Mouse (Mus musculus): Measurements from ENCODE around the gene Zbtb45. TPM values are rescaled to one million over a fixed set of nuclear protein-coding genes. Genes with fewer than 3 reads are reported as not detected.
A peak's percentile ranks its signal among the peaks of the same experiment; 100 is the strongest.

Gene Zbtb45
- polyA plus RNA-seq, 1 experiment from 2014 or later, result 22.6 TPM

DNA sequence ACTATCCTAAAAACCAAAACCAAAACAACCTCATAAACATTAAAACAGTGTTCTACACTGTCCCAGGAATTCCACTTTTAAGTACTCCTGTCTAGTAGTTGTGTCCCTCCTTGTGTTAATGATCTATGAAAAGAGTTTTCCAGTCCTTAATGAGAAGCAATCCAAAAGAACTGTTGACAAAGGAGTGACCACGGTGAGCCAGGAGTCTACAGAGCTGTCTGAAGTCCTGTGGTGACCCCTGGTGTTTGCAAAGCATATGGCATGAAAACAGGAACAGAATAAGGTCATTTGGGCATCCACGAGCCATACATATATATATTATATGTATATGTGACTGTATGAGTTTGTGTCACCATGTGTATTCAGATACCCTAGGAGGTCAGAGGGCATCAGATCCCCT, 36.2 kb upstream of the Zbtb45 start:
- peak; percentile 79 for DNase-seq (ENCODE audit: low spot score)
- ATAC-seq (replicated peaks; ENCODE audit: insufficient number of reproducible peaks, low FRiP score, low TSS enrichment, low read depth), result peak; percentile 36; the same call in 1 of the 2 replicates

DNA sequence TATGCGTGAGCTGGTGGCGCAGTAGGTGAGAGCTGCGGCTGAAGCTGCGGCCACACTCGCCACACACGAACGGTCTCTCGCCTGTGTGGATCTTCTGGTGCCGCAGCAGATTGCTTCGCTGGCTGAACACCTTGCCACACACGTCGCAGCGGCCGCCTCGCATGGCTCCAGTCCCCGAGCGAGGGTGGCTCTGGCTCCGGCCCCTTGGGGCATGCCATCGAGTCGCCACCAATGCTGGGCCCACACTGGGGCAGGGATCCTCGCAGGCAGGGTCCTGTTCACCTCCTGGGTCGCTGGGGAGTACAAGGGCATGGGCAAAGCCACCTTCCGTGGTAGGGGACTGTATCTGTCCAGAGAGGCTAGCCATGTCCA, 34.4 kb upstream of the Zbtb45 start:
- H3K27me3 ChIP-seq (ENCODE audit: control insufficient read depth, insufficient read depth, low read length), result peaks cover 31% of the 10 kb centered on the region
- peak overlapping the region; percentile 47 for H3K4me3 ChIP-seq (ENCODE audit: low read depth, low read length)
- H3K27ac ChIP-seq (replicated peaks; ENCODE audit: low read depth, low read length), result no peak overlapping the region
- 4% methylated on average over 23 of the region's 23 CpGs for WGBS
- H3K4me1 ChIP-seq (ENCODE audit: control insufficient read depth, insufficient read depth, low read length), result peaks cover 4% of the 10 kb centered on the region; the same call in 1 of the 2 replicates
- no peaks in the 10 kb centered on the region; the same call in 1 of the 2 replicates for H3K9me3 ChIP-seq (replicated peaks; ENCODE audit: control insufficient read depth, low read length)
- no peaks in the 10 kb centered on the region for H3K36me3 ChIP-seq (replicated peaks; ENCODE audit: control insufficient read depth, insufficient read depth, low read depth, low read length)
- peak overlapping the region; percentile 74 for H3K9ac ChIP-seq (replicated peaks; ENCODE audit: low read length)
- ATAC-seq (replicated peaks; ENCODE audit: insufficient number of reproducible peaks, low FRiP score, low TSS enrichment, low read depth), result peak; percentile 7; the same call in 1 of the 2 replicates
- peak overlapping the region; percentile 94 for H3K4me2 ChIP-seq (ENCODE audit: low read depth, low read length)
- DNase-seq (ENCODE audit: low spot score), result no peak

More for the DNA sequence above, 36.2 kb upstream of the Zbtb45 start:
- H3K4me1 ChIP-seq (ENCODE audit: control insufficient read depth, insufficient read depth, low read length), result peaks cover 4% of the 10 kb centered on the region; the same call in 1 of the 2 replicates
- no peak overlapping the region for H3K27ac ChIP-seq (replicated peaks; ENCODE audit: low read depth, low read length)
- WGBS, result 15% methylated on average over 2 of the region's 2 CpGs
- no peak overlapping the region for H3K4me2 ChIP-seq (ENCODE audit: low read depth, low read length)
- H3K9ac ChIP-seq (replicated peaks; ENCODE audit: low read length), result no peak overlapping the region
- H3K4me3 ChIP-seq (ENCODE audit: low read depth, low read length), result no peak overlapping the region
- no peaks in the 10 kb centered on the region for H3K36me3 ChIP-seq (replicated peaks; ENCODE audit: control insufficient read depth, insufficient read depth, low read depth, low read length)
- no peaks in the 10 kb centered on the region; the same call in 1 of the 2 replicates for H3K9me3 ChIP-seq (replicated peaks; ENCODE audit: control insufficient read depth, low read length)
- H3K27me3 ChIP-seq (ENCODE audit: control insufficient read depth, insufficient read depth, low read length), result peaks cover 31% of the 10 kb centered on the region

DNA sequence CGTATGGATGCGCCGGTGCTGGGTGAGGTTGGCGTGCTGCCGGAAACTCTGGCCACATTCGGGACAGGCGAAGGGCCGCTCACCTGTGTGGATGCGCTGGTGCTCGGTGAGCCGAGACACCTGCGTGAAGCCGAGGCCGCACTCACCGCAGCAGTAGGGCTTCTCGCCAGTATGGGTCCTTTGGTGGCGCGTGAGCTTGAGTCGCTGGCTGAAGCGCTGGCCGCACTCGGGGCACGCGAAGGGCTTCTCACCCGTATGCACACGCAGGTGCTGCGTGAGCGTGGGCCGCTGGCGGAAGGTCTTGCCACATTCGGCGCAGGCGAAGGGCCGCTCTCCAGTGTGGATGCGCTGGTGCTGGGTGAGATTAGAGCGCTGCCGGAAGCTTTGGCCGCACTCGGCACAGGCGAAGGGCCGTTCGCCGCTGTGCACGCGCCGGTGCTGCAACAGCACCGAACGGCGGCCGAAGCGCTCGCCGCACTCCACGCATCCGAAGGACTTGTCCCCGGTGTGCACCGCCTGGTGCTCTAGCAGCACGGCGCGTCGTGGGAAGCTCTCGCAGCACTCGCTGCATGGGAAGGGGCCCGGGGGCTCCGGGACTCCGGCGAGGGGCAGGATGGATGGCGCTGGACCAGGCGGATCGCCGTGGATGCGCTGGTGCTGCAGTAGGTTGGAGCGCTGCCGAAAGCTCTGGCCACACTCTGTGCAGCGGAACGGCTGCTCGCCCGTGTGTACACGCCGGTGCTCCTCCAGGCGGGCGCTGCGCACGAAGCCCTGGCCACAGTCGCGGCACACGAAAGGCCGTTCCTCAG, 33.8 kb upstream of the Zbtb45 start:
- H3K9me3 ChIP-seq (replicated peaks; ENCODE audit: control insufficient read depth, low read length), result no peaks in the 10 kb centered on the region; the same call in 1 of the 2 replicates
- H3K36me3 ChIP-seq (replicated peaks; ENCODE audit: control insufficient read depth, insufficient read depth, low read depth, low read length), result no peaks in the 10 kb centered on the region
- H3K4me1 ChIP-seq (ENCODE audit: control insufficient read depth, insufficient read depth, low read length), result peaks cover 7% of the 10 kb centered on the region
- 3% methylated on average over 86 of the region's 88 CpGs for WGBS
- peaks cover 31% of the 10 kb centered on the region for H3K27me3 ChIP-seq (ENCODE audit: control insufficient read depth, insufficient read depth, low read length)
- no peak overlapping the region for H3K27ac ChIP-seq (replicated peaks; ENCODE audit: low read depth, low read length)
- ATAC-seq (replicated peaks; ENCODE audit: insufficient number of reproducible peaks, low FRiP score, low TSS enrichment, low read depth), result peak; percentile 40
- peak overlapping the region; percentile 74 for H3K9ac ChIP-seq (replicated peaks; ENCODE audit: low read length)
- DNase-seq (ENCODE audit: low spot score), result peak; percentile 50
- H3K4me3 ChIP-seq (ENCODE audit: low read depth, low read length), result peak overlapping the region; percentile 47
- peak overlapping the region; percentile 94 for H3K4me2 ChIP-seq (ENCODE audit: low read depth, low read length)

DNA sequence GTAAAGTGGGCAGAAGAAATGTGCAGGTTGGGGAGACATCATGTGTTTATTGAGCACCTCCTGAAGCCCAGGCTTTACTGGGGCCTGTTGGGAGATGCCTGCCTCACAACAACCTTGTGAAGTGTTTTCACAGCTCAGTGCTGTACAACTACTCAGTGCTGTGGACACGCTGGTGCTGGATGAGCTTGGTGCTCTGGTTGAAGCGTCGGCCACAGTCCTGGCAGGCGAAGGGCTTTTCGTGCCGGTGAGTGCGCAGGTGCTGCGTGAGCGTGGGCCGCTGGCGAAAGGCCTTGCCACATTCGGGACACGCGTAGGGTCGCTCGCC, 33.2 kb upstream of the Zbtb45 start:
- ATAC-seq (replicated peaks; ENCODE audit: insufficient number of reproducible peaks, low FRiP score, low TSS enrichment, low read depth) (no peak), DNase-seq (ENCODE audit: low spot score) (no peak)
- WGBS, result 34% methylated on average over 16 of the region's 16 CpGs
- Histone ChIP-seq H3K27ac (replicated peaks; ENCODE audit: low read depth, low read length) (no peak overlapping the region), H3K9ac (replicated peaks; ENCODE audit: low read length) (no peak overlapping the region), H3K4me2 (ENCODE audit: low read depth, low read length) (peak overlapping the region; percentile 94; the same call in 1 of the 2 replicates), H3K27me3 (ENCODE audit: control insufficient read depth, insufficient read depth, low read length) (peaks cover 31% of the 10 kb centered on the region), H3K4me1 (ENCODE audit: control insufficient read depth, insufficient read depth, low read length) (peaks cover 7% of the 10 kb centered on the region), H3K4me3 (ENCODE audit: low read depth, low read length) (peak overlapping the region; percentile 47; the same call in 1 of the 2 replicates), H3K9me3 (replicated peaks; ENCODE audit: control insufficient read depth, low read length) (no peaks in the 10 kb centered on the region; the same call in 1 of the 2 replicates), H3K36me3 (replicated peaks; ENCODE audit: control insufficient read depth, insufficient read depth, low read depth, low read length) (no peaks in the 10 kb centered on the region)

DNA sequence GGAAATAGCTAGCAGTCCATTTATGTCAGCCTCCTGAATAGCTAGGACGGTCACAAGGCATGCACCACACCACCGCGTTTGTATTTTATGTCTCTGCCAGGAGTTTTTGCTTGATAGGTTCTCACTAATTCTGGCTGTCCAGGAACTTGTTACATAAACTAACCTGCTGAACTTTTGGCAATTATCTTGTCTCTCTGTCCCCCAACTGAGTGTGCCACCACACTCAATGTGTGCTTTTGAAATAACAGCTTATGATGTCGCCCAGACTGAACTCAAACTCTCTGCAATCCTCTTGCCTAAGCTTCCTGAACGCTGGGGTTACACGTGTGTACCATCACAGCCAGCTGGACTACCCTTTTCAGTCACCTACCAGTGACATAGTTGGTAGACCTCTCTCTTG, 32.7 kb upstream of the Zbtb45 start:
- peaks cover 31% of the 10 kb centered on the region for H3K27me3 ChIP-seq (ENCODE audit: control insufficient read depth, insufficient read depth, low read length)
- no peak overlapping the region for H3K4me3 ChIP-seq (ENCODE audit: low read depth, low read length)

DNA sequence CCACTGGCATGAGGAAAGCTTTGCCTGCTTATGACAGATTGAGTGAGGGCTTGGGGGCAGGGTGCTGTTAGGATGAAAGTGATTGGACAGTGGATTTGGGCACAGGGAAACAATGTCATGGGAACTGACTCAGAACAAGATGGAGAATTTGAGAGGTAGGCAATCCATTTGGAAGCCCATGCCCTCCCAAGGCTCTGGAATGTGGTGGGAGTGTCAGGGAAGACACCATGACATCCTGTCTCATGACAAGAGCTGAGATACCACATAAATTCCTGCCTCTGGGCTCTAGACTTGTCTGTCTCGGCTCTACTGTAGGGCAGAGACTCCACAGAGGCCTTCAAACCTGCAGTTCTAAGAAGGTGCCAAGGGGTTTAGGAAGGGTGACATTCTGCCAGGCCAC, 31.4 kb upstream of the Zbtb45 start:
- DNase-seq (ENCODE audit: low spot score) (no peak), ATAC-seq (replicated peaks; ENCODE audit: insufficient number of reproducible peaks, low FRiP score, low TSS enrichment, low read depth) (no peak)
- Histone ChIP-seq H3K9me3 (replicated peaks; ENCODE audit: control insufficient read depth, low read length) (no peaks in the 10 kb centered on the region; the same call in 1 of the 2 replicates), H3K4me1 (ENCODE audit: control insufficient read depth, insufficient read depth, low read length) (peaks cover 7% of the 10 kb centered on the region), H3K27me3 (ENCODE audit: control insufficient read depth, insufficient read depth, low read length) (peaks cover 31% of the 10 kb centered on the region), H3K36me3 (replicated peaks; ENCODE audit: control insufficient read depth, insufficient read depth, low read depth, low read length) (no peaks in the 10 kb centered on the region), H3K27ac (replicated peaks; ENCODE audit: low read depth, low read length) (no peak overlapping the region), H3K4me2 (ENCODE audit: low read depth, low read length) (no peak overlapping the region), H3K4me3 (ENCODE audit: low read depth, low read length) (no peak overlapping the region), H3K9ac (replicated peaks; ENCODE audit: low read length) (no peak overlapping the region)
- WGBS, result 67% methylated on average over 1 of the region's 1 CpGs

More for the DNA sequence above, 32.7 kb upstream of the Zbtb45 start:
- H3K9me3 ChIP-seq (replicated peaks; ENCODE audit: control insufficient read depth, low read length), result no peaks in the 10 kb centered on the region; the same call in 1 of the 2 replicates
- H3K9ac ChIP-seq (replicated peaks; ENCODE audit: low read length), result no peak overlapping the region
- no peaks in the 10 kb centered on the region for H3K36me3 ChIP-seq (replicated peaks; ENCODE audit: control insufficient read depth, insufficient read depth, low read depth, low read length)
- DNase-seq (ENCODE audit: low spot score) (no peak), ATAC-seq (replicated peaks; ENCODE audit: insufficient number of reproducible peaks, low FRiP score, low TSS enrichment, low read depth) (no peak)
- 74% methylated on average over 6 of the region's 6 CpGs for WGBS
- no peak overlapping the region for H3K27ac ChIP-seq (replicated peaks; ENCODE audit: low read depth, low read length)
- no peak overlapping the region for H3K4me2 ChIP-seq (ENCODE audit: low read depth, low read length)
- peaks cover 7% of the 10 kb centered on the region for H3K4me1 ChIP-seq (ENCODE audit: control insufficient read depth, insufficient read depth, low read length)

DNA sequence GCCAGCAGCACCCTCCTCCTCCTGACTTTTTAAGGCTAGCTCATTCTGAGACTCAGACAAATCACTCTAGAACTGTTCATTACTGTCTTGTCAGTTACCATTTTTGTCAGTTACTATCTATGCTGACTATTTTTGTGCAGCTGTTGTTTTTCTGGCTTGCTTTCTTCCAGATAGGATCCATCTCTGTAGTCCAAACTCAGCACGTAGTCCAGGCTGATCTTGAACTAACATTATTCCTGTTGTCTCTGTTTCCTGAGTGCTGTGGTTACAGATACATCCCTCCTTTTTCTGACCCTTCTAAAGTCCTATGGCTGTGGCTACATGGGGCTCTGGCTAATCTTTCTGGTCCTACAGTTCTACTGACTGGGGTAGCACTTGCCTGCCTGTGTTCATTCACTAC, 29.3 kb upstream of the Zbtb45 start:
- DNase-seq (ENCODE audit: low spot score) (no peak), ATAC-seq (replicated peaks; ENCODE audit: insufficient number of reproducible peaks, low FRiP score, low TSS enrichment, low read depth) (no peak)
- Histone ChIP-seq H3K9me3 (replicated peaks; ENCODE audit: control insufficient read depth, low read length) (no peaks in the 10 kb centered on the region; the same call in 1 of the 2 replicates), H3K4me3 (ENCODE audit: low read depth, low read length) (no peak overlapping the region; the same call in 1 of the 2 replicates), H3K36me3 (replicated peaks; ENCODE audit: control insufficient read depth, insufficient read depth, low read depth, low read length) (0 out of 2 replicates have a peak, but pooled peaks cover 3% of the 10 kb centered on the region), H3K27ac (replicated peaks; ENCODE audit: low read depth, low read length) (no peak overlapping the region), H3K4me2 (ENCODE audit: low read depth, low read length) (no peak overlapping the region), H3K4me1 (ENCODE audit: control insufficient read depth, insufficient read depth, low read length) (peaks cover 4% of the 10 kb centered on the region), H3K9ac (replicated peaks; ENCODE audit: low read length) (peak overlapping the region; percentile 97), H3K27me3 (ENCODE audit: control insufficient read depth, insufficient read depth, low read length) (peaks cover 23% of the 10 kb centered on the region)
- 95% methylated on average over 1 of the region's 1 CpGs for WGBS

DNA sequence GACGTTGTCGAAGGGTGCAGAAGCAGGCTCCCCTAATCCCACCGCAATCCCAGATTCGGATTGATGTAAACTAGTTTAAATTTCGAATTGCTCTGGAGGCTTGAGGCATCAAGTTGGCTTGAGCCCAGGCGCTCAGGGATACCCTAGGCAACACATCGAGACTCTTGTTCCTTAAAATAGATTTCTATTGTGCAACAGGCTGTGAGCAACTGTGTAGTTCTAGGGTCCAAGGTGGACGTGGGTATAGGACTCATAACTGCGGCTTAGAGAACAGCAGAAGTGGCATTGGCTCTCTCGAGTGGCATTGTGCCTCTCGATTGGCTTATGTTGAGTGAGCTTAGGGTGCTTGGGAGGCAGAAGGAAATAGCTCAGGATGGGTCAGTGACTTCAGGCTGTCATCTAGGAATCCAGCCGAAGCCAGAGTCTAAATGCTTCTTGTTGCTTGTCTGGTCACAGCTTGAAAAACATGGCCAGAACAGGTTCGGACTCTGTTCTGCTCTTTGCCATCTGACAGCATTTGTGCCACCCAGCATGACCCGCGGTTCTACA, 28.9 kb upstream of the Zbtb45 start:
- ATAC-seq (replicated peaks; ENCODE audit: insufficient number of reproducible peaks, low FRiP score, low TSS enrichment, low read depth) (no peak), DNase-seq (ENCODE audit: low spot score) (no peak)
- Histone ChIP-seq H3K9ac (replicated peaks; ENCODE audit: low read length) (peak overlapping the region; percentile 97), H3K4me2 (ENCODE audit: low read depth, low read length) (peak overlapping the region; percentile 67), H3K27ac (replicated peaks; ENCODE audit: low read depth, low read length) (peak overlapping the region; percentile 97), H3K27me3 (ENCODE audit: control insufficient read depth, insufficient read depth, low read length) (peaks cover 18% of the 10 kb centered on the region), H3K4me3 (ENCODE audit: low read depth, low read length) (peak overlapping the region; percentile 79), H3K4me1 (ENCODE audit: control insufficient read depth, insufficient read depth, low read length) (peaks cover 3% of the 10 kb centered on the region), H3K36me3 (replicated peaks; ENCODE audit: control insufficient read depth, insufficient read depth, low read depth, low read length) (0 out of 2 replicates have a peak, but pooled peaks cover 3% of the 10 kb centered on the region), H3K9me3 (replicated peaks; ENCODE audit: control insufficient read depth, low read length) (no peaks in the 10 kb centered on the region; the same call in 1 of the 2 replicates)
- WGBS, result 31% methylated on average over 15 of the region's 15 CpGs

Data from embryonic facial prominence, embryonic 11.5 days (tissue).